ENCODE assay signal across 9 mouse cellular contexts in the genomic region with DNA sequence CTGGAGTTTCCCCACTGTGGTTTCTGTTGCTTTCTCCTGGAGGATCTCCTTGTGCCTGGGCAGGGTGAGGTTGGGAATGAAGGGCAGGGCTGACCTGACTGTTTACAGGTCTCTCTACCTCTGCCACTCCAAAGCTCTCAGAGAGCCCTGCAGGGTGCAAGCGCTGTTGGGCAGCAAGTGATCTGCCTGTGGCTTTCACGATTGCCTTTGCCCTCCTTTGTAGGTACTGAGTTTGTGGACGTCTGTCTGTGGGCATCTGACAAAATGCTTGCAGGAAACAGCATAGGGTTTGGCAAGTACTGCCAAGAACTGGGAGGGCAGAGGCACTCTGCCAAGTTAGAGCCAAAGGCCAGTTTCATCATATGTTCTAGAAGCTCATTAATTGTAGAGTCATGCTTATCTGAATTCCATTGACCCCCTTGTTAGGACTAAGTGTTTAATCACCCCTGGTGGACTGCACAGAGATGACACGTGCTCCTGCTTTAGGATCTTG. TPM values are rescaled to one million over a fixed set of nuclear protein-coding genes. Genes with fewer than 3 reads are reported as not detected.
DNase-seq lines count a peak whose midpoint lies in the region; ATAC-seq and TF ChIP-seq lines count a peak whose summit lies in the region.
"Had no signal": no experiment of that assay in that cellular context is flagged by ENCODE, and none has a peak within 500 bp of the region (broad histone marks: within the 10 kb centered on the region; RNA-seq: fewer than 3 reads in every experiment).

No protein-coding gene starts in this region.

- H3K4me1 ChIP-seq in heart, embryonic 16.5 days (ENCODE audit: control insufficient read depth, insufficient read depth, low read length) = peaks cover 12% of the 10 kb centered on the region
- H3K4me1 ChIP-seq in lung, embryonic 14.5 days (ENCODE audit: insufficient read depth) = peaks cover 6% of the 10 kb centered on the region

- ATAC-seq in heart, embryonic 16.5 days (replicated peaks; ENCODE audit: extremely low read depth, insufficient read depth, low FRiP score) = peak; percentile 58; the same call in 1 of the 2 replicates
- ATAC-seq in Patski = peak; percentile 63
- ATAC-seq in granulocyte monocyte progenitor cell, adult 5-6 weeks (replicated peaks; ENCODE audit: poor library complexity, severe bottlenecking) = peak; percentile 60
- peak; percentile 33; the same call in 1 of the 2 replicates for ATAC-seq in lung, embryonic 14.5 days (ENCODE audit: insufficient read depth)
- no peak for ATAC-seq in inflammation-experienced regulatory T-cells, adult 6 months

- CTCF ChIA-PET in Patski (lab: Charles Lee) = interaction anchor here (1.1 to 2.1 kb wide), 5 partner anchors 11 to 41 kb away, joined by 3 to 9 read pairs (median 5); no protein-coding TSS in a partner anchor

- no peaks in the 10 kb centered on the region for H3K9me3 ChIP-seq in heart, embryonic 16.5 days (replicated peaks; ENCODE audit: control insufficient read depth, low read length)
- H3K9me3 ChIP-seq in lung, embryonic 14.5 days (ENCODE audit: low read depth, low read length) = no peaks in the 10 kb centered on the region

- WGBS in heart, embryonic 16.5 days = 22% methylated on average over 4 of the region's 4 CpGs
- 16% methylated on average over 4 of the region's 4 CpGs for WGBS in lung, embryonic 14.5 days

- no peak overlapping the region for H3K9ac ChIP-seq in heart, embryonic 16.5 days (ENCODE audit: low read length)
- H3K9ac ChIP-seq in lung, embryonic 14.5 days = no peak overlapping the region

- in situ Hi-C loops in Patski (cut with MboI; ENCODE audit: low pct_unique_long_range_greater_than_20kb) = no loop called here

- H3K27ac ChIP-seq in heart, embryonic 16.5 days (ENCODE audit: low read length) = no peak overlapping the region
- H3K27ac ChIP-seq in lung, embryonic 14.5 days (ENCODE audit: low read depth) = 0 out of 2 replicates have a peak overlapping the region, but pooled peaks have one; percentile 7

- no peaks in the 10 kb centered on the region for H3K27me3 ChIP-seq in heart, embryonic 16.5 days (ENCODE audit: control insufficient read depth, insufficient read depth, low read length)
- no peaks in the 10 kb centered on the region for H3K27me3 ChIP-seq in Patski
- H3K27me3 ChIP-seq in lung, embryonic 14.5 days (ENCODE audit: insufficient read depth, low read length) = no peaks in the 10 kb centered on the region

- H3K4me3 ChIP-seq in heart, embryonic 16.5 days (ENCODE audit: low read length) = no peak overlapping the region
- H3K4me3 ChIP-seq in lung, embryonic 14.5 days (ENCODE audit: low read depth, low read length) = no peak overlapping the region

- POLR2A ChIA-PET in Patski (lab: Charles Lee) = no interaction called here

- no peaks in the 10 kb centered on the region for H3K36me3 ChIP-seq in heart, embryonic 16.5 days (ENCODE audit: control insufficient read depth, insufficient read depth)
- no peaks in the 10 kb centered on the region for H3K36me3 ChIP-seq in lung, embryonic 14.5 days (ENCODE audit: insufficient read depth)

- 0 out of 2 replicates have a peak overlapping the region, but pooled peaks have one; percentile 5 for H3K4me2 ChIP-seq in heart, embryonic 16.5 days (ENCODE audit: low read depth, low read length)
- peak overlapping the region; percentile 18; the same call in 1 of the 2 replicates for H3K4me2 ChIP-seq in lung, embryonic 14.5 days

- no peak for DNase-seq in heart, adult 9 months (ENCODE audit: low spot score in 2 of 2)
- DNase-seq in Patski (ENCODE audit: low read depth, low spot score) = peak; percentile 75
- peak; percentile 60 for DNase-seq in lung, embryonic 14.5 days
- DNase-seq in right cerebral cortex, postnatal 36 days (ENCODE audit: low spot score in 2 of 2) = no peak
- DNase-seq in right cerebral cortex, postnatal 4 days = no peak

- no peak for TF ChIP-seq CTCF in Patski (IDR thresholded peaks at IDR 0.05)
- peak; percentile 30 for TF ChIP-seq CTCF in lung, embryonic 14.5 days (IDR thresholded peaks at IDR 0.05; ENCODE audit: low read depth)

RNA-seq across cellular contexts. Expression of gene Lypd6b, which starts 24.4 kb away (rescaled TPM):
- 1.9 and 2.3 TPM in 2 replicates for polyA plus RNA-seq in heart, embryonic 16.5 days (2015; fragmentation: Nextera tagmentation; extraction: Ambion mirVana)
- 0.03 TPM for polyA plus RNA-seq in Patski (2021)
- not detected in 2 replicates for total RNA-seq in granulocyte monocyte progenitor cell, adult 5-6 weeks (2014; fragmentation: Nextera tagmentation)
- total RNA-seq in granulocyte monocyte progenitor cell, adult 5-6 weeks (2017) = 0.10 TPM in 1 of 2 replicates, not detected in the other
- polyA plus RNA-seq in lung, embryonic 14.5 days (2014; fragmentation: Nextera tagmentation; extraction: Ambion mirVana) = 1.2 and 2.0 TPM in 2 replicates
- under 1 TPM; 0.34 to 0.82 (median 0.44) TPM for polyA plus RNA-seq in inflammation-experienced regulatory T-cells, adult 6 months (2017; shearing (Covaris generic))
- total RNA-seq: MEL had no signal

Comparison
In these comparisons a context has a peak if more than half of its experiments do, and no peak if none do; other contexts are left out.
1. DNase-seq: peak in Patski (single experiment) and lung, embryonic 14.5 days (single experiment); none in heart, adult 9 months (0 of 2), right cerebral cortex, postnatal 36 days (0 of 2) and right cerebral cortex, postnatal 4 days (single experiment).